Mouse (Mus musculus) cerebellum, postnatal 14 days (tissue): Measurements from ENCODE around the gene Abcg8.

ENCODE experiments used
- DNase-seq, 2 experiments: peaks; one replicate each; pipeline ENCODE4 v3.0.0; 2021; ENCODE audit warnings: mixed read lengths in 2 of 2

The Abcg8 gene

DNA sequence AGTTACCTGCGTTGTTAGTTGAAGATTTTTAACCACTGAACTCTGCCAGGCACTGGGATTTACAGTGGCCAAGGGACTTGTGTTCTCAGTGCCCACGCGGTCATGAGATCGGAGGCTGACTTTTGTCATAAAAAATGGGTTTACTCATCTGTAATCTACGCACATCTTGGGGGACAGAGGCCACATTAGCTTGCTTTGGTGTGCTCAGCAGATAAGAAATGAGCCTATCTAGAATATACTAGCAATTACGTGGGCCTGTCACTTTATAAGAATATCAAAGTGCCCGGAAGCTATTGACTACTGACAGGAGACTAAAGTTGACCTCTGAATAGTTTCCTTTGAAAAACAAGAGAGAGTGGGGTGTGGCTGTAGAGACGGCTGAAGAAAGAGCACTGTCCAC lies 17.2 kb upstream of the Abcg8 start:
- DNase-seq, result no peak

DNA sequence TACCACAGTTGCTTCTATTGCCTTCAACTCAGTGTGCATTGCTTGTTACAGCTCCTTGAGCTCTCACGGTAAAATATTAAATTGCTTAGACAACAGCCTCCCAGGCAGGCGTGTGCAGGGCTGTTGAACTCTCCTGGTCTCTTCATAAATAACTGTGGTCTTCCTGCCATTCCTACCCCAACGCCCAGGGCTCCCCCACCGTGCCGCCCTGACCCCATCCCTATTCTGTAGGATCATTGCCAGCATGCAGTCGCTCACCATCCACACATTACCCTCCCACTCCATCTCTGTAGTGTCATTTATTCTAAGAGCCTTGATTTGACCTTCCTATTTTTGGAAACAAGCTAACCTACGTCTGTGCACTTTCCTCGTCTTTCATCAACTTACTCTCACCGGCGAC lies 11.0 kb upstream of the Abcg8 start:
- DNase-seq, result no peak

DNA sequence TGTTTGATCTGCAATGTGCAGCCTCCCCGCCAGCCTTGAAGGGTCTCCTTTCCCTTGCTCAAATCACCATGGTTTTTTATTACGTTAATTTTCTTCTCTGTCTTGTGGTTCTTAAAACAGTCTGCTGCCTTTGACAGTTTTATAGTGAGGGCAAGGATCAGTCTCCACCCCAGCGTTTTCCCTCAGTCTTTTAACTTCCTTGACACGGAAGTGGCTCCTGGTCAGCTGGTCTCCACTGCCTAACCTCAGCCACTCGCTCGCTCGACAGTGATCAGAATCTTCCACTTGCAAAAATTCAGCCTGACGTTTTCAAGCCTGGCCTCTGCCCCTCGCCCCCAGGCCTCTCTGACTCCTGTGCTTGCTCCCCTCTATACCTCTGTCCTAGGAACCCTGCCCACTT lies 10.4 kb upstream of the Abcg8 start:
- DNase-seq, result no peak

DNA sequence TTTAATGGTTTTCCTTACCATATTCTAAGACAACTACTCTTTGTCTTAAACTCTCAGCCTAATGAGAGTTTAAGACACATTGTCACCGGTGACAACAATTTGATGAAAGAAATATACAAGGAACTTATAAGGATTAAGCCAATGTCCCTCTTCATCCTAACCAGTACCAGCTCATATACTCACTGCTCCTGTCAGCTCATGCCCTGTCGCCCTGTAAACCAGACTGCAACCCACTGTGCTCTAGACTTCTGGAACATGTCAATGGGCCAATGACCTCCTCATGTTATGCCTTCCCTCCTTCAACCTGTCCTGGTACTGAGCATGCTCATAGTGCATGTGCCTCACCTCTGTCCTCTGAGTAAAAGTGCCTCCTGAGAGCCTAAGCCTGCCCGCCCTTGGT lies 8.3 kb upstream of the Abcg8 start:
- DNase-seq, result no peak

DNA sequence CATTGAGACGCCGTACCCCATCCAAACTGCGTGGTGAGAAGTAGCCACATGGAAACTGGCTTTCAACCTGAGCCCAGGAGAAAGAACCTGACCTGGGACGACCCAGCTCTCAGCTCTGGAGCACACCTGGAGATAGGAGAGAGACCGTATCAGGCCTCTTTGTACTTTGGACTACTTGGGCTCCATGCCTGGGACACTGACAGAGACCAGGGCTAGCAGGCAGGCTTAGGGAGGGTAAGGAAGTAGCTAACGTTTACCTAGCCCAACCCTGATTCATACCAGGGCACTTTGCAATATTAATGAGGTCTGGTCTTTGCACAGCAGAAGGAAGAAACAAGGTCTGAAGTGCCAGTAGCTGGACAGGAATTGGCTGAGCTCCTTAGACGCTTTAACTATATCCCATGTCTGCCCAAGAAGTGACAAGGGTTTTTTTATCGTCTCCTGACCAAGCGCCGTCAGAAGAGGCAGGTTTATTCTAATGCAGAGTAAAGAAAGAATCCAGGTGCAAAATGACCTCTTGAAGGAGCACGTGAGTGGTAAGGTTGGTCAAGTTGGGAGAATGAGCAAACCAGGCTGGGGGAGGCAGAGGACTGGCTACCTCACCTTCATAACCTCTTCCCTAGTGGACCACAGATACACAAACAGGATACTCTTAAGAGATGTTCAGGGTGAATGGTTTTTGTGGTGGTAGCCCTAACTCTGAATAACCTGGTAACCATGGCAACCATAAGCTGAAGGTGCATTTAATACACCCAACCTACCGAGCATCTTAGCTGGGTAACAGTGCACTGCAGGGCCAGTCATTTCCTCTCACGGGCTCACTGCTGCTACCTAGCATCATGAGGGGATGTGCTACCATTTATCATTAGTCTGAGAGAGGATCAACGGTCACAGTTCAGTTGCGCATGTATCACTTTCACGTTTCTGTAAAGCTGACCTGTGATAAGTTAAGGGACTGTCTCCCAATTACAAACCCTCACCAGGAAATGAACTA lies 3.4 kb upstream of the Abcg8 start:
- DNase-seq, result no peak

DNA sequence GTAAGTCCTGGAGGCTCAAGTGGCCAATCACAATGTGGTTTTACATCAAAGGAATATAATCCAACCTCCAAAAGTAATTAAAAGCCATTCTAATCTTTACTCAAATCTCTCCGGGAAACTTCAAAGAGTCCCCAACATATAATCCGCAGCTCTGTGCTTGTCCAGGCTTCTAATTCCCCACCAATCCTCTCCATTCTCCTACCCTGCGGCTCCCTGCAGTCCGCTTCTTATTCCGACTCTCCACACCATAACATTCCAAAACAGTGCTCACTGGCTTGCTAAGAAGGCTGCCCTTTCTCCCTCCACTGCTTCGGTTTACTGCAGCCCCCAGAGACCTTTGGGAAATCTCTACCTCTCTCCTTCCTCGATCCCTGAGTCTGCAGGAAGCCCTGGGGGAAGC lies 2.1 kb upstream of the Abcg8 start:
- DNase-seq, result no peak

DNA sequence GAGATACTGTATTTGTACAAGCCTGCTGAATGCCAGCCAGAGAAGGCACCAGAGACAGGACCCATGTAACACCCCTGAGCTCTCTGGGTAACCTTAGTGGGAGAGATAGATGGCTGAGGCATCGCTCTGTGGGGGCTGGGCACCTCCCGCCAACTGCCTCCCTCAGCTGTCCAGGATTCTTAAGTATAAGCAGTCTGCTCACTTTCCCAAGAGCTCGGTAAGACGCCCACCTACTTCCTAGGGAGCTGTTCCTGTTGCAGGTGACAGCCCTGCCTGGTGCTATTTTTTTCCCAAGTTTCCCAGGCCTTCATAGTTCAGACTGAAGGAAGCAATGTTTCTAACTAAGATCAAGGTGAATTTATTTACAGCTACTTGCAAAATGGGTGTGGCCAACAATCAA lies 898 bp upstream of the Abcg8 start:
- DNase-seq, result no peak

DNA sequence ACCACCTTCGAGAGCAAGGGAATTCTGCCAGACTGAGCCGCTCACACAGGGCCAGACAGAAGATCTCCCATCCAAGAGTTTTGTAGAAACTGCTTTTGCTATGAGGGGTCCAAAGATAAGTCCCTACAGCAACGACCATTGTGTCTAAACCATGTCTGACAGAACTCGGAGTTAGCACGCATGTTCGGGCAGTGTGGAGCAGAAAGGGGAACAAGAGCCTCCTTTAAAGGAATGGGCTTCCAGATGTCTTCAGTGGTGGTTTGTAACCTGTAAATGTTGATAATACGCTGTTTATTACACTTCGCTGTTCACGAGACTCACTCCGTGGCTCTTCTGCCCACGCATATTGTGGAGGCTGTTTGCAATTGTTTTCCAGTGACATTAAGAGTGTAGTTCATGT lies 1.5 kb downstream of the Abcg8 start:
- DNase-seq, result no peak

DNA sequence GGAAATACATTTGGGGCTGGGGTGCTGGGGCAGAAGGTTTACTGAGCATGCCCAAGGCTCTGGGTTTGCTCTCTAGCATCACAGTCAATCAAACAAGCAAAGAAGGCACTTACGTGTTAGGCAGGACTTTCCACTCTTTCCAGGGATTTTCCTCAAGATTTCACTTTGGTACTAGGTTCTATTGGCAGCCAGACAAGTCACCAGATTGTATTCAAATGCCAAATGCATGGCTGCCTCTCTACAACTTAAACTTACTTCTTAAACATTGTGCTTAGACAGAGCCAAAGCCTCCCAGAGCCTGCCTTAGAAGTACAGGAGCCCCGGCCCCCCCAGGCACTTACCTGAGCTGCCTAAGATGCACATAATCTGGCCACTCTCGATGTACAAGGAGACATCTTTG lies 5.6 kb downstream of the Abcg8 start:
- no peak for DNase-seq

DNA sequence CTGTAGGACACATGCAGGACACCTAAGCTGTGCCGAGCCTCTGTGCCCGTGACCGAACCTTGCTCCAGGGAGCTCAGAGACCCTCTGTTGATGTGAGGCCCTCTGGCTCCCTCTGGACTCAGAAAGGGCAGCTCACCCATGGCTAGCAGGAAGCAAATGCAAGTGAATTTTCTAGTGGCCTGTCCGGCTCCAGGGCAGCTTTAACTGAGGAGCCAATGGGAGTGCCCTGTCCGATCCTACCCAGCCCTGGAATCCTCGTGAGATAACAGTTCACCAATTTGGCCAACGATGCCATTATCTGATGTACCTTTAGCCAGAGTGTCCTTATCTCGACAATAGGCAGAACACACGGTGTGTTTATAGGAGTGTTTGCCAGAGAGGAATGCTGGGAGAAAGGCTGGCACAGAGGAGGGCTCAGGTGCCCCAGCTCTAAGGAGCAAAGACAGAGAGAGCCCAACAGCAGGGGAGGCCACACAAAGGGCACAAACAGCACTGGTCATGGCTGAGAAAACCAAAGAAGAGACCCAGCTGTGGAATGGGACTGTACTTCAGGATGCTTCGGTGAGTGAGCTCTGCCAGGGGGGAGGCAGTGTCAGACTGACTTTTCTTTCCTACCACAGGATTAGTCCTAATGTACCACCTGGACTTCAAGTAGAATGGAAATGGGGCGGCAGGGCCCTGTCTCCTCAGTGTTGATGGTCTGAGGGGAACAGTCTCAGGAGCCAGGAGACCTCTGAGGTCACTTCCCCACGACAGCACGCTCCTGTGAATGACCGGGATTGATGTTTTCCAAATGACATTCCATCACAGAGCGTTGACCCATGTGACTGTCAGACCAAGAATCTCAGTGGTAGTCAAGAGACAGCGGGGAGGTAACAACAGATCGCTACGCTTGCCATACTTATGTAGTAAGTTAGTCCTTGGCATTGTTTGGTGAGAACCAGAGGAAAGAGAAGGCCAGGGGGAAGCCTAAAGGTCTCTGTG lies 6.9 kb downstream of the Abcg8 start, which contains the start of gene Abcg5:
TSS of gene Abcg5 (minus strand) at position 278 of the 984 bp plus-strand sequence.
- DNase-seq, result no peak

DNA sequence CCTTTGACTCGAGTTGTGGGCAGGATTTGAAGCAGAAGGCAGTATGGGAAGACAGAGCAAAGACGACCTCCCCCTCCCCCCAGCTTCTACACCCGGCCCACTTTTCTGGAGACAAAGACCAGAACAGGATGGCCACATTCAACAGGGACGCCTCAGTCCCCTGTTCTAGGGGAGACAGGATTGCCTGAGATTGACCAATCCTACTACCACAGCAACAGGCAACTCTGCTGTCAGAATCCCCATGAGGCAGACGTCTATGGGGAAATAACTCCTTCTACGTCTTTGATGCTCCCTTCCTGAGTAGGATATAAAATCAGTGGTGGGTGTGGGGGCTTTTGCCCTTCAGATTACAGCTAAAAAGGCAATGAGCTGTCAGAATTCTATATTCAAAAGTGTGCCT lies 8.2 kb downstream of the Abcg8 start:
- DNase-seq, result no peak

DNA sequence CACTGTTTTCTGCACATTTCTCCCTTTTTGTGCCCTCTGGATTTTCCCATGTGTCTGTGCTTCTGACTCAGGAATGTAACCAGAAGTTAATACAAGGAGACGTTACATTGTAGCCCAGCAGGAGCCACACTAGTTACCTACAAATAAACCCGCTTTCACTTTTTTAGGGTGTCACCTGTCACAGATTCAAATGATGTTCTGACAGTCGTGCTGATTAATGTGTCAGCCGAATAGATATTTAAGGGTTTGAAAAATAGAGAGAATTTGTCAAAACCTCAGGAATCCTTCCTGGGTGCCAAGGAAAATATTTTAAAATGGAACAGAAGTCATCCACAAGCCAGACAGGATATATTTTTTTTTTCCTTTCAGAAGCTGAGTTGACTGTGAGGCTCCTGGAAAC lies 9.2 kb downstream of the Abcg8 start:
- no peak for DNase-seq

DNA sequence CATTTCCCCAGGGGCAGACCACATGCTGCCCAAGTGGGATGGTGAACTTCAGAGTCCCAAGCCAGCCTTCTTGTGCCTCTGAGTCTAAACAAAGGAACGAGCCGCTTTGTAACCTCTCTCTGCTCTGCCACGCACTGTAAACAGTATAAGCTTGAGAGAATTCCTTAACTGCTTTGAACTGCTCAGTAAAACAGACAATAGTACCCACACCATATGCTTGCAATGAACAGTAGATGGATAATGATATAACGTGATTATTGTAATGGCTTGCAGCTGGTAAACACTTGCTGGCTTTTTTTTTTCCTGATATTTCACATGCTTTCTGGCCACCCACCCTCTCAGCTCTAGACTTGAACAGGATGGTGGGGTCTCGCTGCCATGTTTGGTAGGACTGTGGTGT lies 11.9 kb downstream of the Abcg8 start:
- DNase-seq, result no peak

DNA sequence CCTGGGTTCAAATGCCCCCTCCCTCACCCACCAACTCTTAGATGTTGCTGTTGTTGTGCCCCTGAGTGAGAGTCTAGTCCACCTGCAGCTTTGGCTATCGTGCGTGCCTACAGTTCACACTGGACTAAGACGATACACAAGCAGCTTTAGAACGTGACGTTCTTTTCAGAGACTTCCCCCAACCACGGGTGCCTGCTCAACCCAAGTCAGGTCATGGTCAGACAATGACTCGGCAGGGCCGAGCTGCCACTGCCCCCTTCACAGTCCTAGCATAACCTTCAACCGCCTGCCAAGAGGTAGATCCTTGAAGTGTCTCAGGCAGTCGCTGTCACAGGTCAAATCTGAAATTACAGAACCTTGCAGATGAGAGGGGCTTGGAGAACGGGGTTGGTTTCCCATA lies 12.7 kb downstream of the Abcg8 start:
- no peak for DNase-seq

DNA sequence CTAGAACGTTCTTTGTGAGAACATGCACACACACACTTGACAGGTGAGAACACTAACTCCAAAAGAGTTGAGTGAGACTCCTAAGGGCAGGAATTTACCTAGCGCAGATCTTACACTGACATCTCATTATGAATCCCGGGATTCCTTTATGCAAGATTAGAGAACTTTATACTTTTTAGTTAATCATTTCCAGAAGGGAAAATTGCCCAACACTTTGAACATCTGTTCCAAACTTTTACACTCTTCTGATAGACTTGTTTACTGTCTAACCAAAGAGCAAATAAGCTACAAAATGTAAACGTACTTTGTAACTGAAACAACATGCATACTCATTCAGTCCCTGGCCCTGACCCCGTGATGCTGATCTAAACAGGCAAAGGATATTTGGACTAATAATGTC lies 13.2 kb downstream of the Abcg8 start:
- DNase-seq, result no peak

DNA sequence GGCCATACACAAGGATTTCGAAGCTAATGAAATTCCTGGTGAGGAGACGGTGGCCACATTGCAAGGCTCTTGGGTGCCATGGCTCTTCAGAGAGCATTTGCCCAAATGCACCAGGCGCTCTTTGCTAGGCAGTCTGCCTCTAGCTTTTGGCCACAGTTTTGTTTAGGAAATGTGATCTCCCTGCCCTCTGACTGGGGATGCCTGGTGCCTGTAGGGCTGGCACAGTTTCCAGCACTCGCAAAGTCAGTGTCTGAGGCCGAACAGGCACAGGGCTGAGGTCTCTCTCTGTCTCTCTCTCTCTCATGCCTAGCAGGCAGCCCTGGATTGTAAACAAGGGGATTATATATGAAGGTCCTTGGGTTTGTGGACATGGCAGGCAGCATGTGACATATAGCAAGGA lies 14.0 kb downstream of the Abcg8 start:
- DNase-seq, result no peak

DNA sequence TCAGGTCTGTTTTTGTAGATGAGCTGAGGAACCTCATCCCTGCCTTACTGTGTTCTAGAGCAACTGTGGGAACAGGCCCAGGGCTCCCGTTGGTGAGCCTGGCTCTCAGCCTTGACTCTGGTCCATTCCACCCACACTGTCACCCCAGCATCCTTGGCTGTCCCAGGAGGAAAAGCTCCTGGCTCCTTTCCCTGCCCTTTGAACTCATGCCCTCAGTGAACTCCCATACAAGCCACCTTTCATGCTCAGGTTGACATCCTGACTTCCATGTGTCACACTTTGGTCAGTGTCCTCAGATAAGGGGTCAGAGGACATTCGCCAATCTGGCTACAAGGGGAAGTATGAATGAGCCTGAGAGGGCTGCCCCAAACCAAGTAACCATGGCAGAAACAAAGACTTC lies 17.6 kb downstream of the Abcg8 start:
- no peak for DNase-seq

DNA sequence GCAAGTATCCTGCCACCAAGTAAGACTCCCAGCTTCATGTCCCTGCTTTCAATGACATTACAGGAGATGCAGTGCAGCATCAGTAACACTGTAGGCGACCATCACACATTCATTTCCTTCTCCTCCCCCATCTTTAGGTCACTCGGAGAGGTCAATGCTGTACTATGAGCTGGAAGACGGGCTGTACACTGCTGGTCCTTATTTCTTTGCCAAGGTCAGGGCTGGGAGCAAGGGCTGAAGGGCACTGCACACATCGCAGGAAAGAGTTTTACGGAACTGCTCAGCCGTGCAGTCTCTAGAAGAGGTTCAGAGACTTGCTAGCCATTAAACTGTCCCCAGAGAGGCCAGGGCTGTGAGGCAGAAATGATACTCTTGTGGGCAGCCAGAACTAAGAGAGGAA lies 20.4 kb downstream of the Abcg8 start:
- DNase-seq, result no peak

DNA sequence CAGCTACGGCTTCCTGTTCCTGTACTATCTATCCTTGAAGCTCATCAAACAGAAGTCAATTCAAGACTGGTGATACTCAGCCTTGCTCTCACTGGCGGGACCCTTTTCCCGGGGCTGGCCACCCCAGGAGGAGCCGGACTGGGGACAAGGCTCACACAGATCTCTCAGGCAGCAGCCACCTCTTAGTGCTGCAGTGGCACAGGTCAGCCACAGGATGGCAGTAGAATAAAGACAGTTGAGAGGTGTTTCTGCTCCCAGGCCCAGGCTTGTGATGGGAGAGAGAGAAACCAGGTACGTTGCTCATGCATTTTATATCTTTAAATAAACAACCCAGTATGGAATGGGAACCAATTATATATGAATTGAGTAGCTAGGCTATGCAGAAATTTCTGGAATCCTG lies 22.6 kb downstream of the Abcg8 start:
- DNase-seq, result peak; percentile 70 to 71

DNA sequence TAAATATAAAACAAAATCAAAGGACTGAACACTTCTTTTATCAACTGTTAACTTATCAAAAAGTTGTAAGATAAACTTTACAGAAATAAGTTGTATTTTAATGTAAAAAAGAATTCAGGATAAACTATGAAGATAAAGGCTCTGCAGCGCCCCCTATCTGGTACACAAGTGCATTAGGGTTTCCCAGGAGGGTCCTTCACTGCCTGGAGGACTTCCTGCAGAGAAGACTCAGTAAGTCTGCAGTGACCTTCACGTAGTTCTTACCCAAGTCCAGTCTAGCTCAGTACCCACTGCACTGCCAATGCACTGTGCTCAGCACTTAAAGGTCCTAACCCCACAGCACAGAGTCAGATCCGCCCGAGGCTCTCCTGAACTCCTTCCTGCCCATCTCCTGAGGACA lies 31.3 kb downstream of the Abcg8 start:
- DNase-seq, result peak in 1 of 2 experiments; percentile 22

DNA sequence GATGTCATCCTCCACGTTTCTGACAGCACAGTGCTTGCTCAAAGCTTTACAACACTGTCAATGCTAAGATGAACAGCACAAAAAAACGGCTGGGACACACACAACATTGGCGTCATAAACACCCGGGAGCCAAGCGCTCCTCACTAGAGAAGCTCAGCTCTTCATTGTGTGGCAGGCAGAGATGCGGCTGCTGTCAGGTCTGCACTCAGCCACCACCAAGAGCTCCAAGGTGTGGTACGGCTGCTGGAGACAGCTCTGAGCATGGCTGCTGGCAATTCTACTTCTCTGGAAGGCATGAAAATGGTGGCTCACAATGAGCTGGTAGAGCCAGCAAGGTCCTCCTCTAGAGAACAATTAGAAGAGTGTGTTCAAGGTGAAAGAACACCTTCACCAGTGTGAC lies 32.7 kb downstream of the Abcg8 start:
- no peak for DNase-seq

DNA sequence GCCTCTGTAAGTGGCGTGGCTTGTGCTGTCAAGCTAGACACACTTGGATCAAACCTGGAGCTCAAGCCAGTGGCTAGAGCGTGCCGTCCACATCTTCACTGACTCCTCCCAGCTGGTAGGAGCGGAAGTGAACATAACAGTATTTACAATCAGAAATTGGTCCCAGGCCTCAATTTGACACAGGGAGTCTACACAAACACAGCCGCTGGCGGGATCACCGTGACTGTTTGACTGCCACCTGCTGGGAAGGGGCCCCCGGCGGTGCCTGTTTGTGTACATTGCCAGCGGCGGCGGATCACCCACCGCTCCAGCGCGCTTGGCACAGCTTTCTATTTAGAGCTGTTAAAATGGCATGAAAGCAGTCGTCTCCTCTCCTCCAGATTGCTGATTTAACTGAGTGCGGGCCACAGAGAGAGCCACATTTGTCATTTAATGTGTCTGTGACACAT lies 33.3 kb downstream of the Abcg8 start:
- peak; percentile 34 to 37 for DNase-seq

DNA sequence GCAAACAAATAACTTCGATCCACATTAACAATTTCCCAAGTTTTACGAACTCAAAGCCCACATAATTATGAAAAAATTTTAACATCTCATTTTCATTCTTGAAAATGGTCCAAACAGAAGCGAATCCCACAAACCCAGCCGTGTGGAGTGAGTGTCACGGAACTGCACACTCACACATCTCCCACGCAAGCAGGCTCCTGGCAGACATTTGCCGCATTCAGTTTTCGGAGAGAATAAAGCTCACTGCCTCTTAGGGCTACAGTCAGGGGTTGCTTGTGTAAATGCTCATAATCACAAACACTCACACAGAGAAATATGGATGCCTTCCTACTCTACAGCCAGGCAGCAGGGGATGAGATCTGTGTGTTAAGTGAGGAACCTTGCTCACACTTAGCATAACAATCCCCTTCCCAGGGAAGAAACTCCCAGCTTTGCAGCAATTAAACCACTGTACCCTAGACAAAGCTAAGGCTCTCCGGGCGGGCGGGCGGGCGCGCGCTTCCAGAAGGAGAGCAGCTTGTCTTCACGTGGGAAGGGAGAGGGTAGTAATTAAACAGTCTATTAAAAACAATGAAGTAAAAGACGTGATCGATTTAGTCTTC lies 37.6 kb downstream of the Abcg8 start:
- no peak for DNase-seq
